Mouse (Mus musculus) liver, adult 2 months (tissue): ENCODE results near the gene Cd300lg.

ENCODE experiments used
- CTCF ChIP-seq: fragments of 200-500 bp; IDR thresholded peaks from 2 replicates; pipeline ENCODE4 v1.5.1; 2011; ENCODE audit warnings: low read depth, low read length, control low read depth
- POLR2A ChIP-seq: fragments of 200-500 bp; IDR thresholded peaks from 2 replicates; pipeline ENCODE4 v1.6.1; 2011; ENCODE audit warnings: low read length, control low read depth; ENCODE audit not compliant: insufficient read depth; ENCODE audit errors: extremely low read depth

DNA sequence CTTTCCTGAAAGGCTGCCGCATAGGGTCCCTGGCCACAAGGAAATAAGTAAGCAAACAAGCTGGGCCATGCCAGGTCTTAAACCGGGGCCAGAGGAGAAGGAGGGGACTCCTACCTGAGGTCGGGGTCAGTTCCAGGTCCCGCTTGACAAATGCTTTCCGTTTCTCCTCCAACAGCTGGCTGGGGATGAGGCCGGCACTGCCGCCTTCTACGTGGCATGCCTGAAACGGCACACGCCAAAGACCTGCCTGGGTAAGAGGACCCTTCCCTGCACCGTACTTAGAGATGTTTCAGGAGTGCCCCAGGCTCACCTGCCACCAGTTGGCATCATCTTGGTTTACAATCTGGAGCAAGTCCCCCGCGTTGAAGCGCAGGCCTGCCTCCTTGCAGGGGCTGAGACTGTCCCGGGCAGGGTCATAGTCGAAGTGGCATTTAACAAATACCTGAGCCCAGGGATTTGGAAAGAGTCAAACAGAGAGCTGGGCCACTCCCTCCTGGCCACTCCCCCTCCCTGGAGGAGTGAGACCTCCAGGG is 20.7 kb downstream of the Cd300lg start:
- TF ChIP-seq CTCF (no peak), POLR2A (no peak)
